Mouse (Mus musculus) lung, embryonic 16.5 days (tissue): ENCODE measurements around the gene Gnas. TPM values are rescaled to one million over a fixed set of nuclear protein-coding genes. Genes with fewer than 3 reads are reported as not detected.
"Not testable (repeated sequence)": the region's sequence is repeated elsewhere in the genome, so short reads cannot be mapped to it uniquely, and the experiment has no call there.

Experiments
- ATAC-seq: fragments of 200-750 bp; cut with Nextera tagmentation; 2 replicates; pipeline ENCODE4 v1.8.0; 2017; ENCODE audit warnings: low read depth, mild to moderate bottlenecking, moderate library complexity
- H3K27ac ChIP-seq: fragments of 300-500 bp; sonication (generic); 2 replicates; pipeline ENCODE4 v1.5.1; 2014; ENCODE audit warnings: mild to moderate bottlenecking, control low read depth, low read length
- H3K27me3 ChIP-seq: fragments of 300-500 bp; sonication (generic); 2 replicates; pipeline ENCODE4 v1.6.1; 2014; ENCODE audit warnings: low read depth, low read length, mixed read lengths; ENCODE audit not compliant: control insufficient read depth, insufficient read depth
- H3K36me3 ChIP-seq: fragments of 300-500 bp; sonication (generic); 2 replicates; pipeline ENCODE4 v1.6.1; 2014; ENCODE audit warnings: low read length; ENCODE audit not compliant: control insufficient read depth, insufficient read depth
- H3K4me1 ChIP-seq: fragments of 300-500 bp; sonication (generic); replicated peaks from 2 replicates; pipeline ENCODE4 v1.6.1; 2014; ENCODE audit warnings: low read length, mixed read lengths; ENCODE audit not compliant: control insufficient read depth, insufficient read depth
- H3K4me2 ChIP-seq: fragments of 300-500 bp; sonication (generic); 2 replicates; pipeline ENCODE4 v1.6.1; 2014; ENCODE audit warnings: low read depth, low read length, control low read depth
- H3K4me3 ChIP-seq: fragments of 300-500 bp; sonication (generic); 2 replicates; pipeline ENCODE4 v1.5.1; 2014; ENCODE audit warnings: mild to moderate bottlenecking, low read length, control low read depth
- H3K9ac ChIP-seq: fragments of 300-500 bp; sonication (generic); 2 replicates; pipeline ENCODE4 v1.6.1; 2014; ENCODE audit warnings: low read length, control low read depth
- H3K9me3 ChIP-seq: fragments of 300-500 bp; sonication (generic); 2 replicates; pipeline ENCODE4 v1.6.1; 2016; ENCODE audit warnings: low read length; ENCODE audit not compliant: control insufficient read depth
- WGBS: fragments of 180-500 bp; shearing (Covaris S2); extraction: QIAGEN DNeasy Blood & Tissue Kit; methylation state at CpG from one replicate; pipeline ENCODE4 v1.1.7; 2014; 5-methylcytosine and 5-hydroxymethylcytosine counted together
- polyA plus RNA-seq: library from polyadenylated mRNA; unstranded; fragments of >200 nt; fragmentation: Nextera tagmentation; extraction: Ambion mirVana; gene quantifications from 2 replicates; pipeline ENCODE4 v1.2.1, GENCODE M21; 2015

The Gnas gene
- polyA plus RNA-seq, 1 experiment from 2014 or later: 1,573 TPM

DNA sequence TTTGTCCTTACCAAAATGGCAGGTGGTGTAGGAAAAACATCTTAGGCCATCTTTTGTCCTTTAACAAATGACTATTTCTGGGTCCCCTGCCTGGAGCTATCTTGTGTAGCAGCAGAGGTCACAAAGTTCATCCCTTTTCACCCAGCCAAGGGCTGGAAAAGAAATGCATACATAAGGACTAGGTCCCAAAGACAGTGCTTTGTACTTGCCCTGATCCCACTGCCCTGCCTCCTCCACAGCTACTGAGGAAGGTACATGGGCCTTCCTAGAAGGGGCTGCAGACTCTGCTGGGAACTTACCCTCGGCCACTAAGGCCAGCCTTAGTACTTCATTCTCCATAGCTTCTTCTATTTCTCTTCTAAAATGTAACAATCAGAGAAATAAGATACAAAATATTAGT lies 27.5 kb downstream of the Gnas start:
- Histone ChIP-seq H3K4me1 (peaks cover 4% of the 10 kb centered on the region; the same call in 1 of the 2 replicates), H3K4me3 (no peak overlapping the region), H3K27me3 (no peaks in the 10 kb centered on the region), H3K9ac (no peak overlapping the region), H3K9me3 (no peaks in the 10 kb centered on the region), H3K27ac (no peak overlapping the region), H3K36me3 (no peaks in the 10 kb centered on the region), H3K4me2 (no peak overlapping the region)
- 57% methylated on average over 1 of the region's 1 CpGs for WGBS
- ATAC-seq: no peak

DNA sequence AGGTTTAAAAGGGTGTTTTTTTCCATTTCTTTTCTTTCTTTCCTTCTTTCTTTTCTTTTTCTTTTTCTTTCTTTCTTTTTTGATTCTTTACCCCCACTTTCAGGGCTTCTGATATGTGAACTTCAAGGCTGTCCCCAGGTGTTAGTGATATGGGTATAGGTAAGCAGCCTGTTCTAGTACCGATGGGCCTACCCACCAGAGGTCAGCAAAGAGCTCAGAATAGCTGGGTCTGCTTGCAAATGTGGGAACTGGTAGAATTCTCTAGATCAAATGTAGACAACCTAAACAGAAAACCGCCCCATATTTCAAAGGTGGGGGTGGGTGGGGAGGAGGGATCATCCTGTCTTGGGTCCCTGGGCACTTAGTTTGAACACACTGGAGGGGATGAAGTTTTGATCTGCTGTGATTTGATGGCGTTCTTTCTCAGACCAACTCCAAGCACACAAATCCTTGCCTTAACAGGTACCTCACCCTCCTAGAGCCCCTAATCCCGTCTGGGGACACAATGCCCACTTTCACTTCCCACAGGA lies 28.1 kb downstream of the Gnas start:
- peak; percentile 83 for ATAC-seq
- Histone ChIP-seq H3K4me2 (0 out of 2 replicates have a peak overlapping the region, but pooled peaks have one; percentile 5), H3K4me3 (no peak overlapping the region), H3K27ac (peak overlapping the region; percentile 62), H3K9ac (no peak overlapping the region), H3K27me3 (no peaks in the 10 kb centered on the region), H3K36me3 (no peaks in the 10 kb centered on the region), H3K4me1 (peaks cover 4% of the 10 kb centered on the region; the same call in 1 of the 2 replicates), H3K9me3 (no peaks in the 10 kb centered on the region)
- 11% methylated on average over 4 of the region's 4 CpGs for WGBS

DNA sequence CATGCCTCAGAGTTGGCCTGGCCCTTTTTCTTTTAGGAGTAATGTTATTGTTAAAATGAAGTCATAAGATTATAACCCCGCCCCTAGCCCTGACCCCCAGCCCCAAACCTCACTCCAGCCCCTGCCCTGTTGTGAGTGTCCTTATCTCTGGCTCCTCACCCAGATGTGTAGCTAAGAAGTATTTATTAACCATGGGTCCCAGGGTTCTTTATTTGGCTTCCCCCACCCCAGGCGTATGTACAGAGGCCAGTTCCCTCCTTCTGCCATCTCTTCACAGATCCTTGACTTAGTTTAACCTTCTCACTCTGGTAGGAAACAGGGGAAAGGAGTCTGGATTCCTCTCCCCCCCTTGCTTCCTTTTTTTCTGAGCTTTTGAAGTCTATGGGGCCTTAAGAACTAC lies 28.5 kb downstream of the Gnas start:
- no peak overlapping the region for H3K9ac ChIP-seq
- WGBS: 50% methylated on average over 2 of the region's 2 CpGs
- H3K27me3 ChIP-seq: no peaks in the 10 kb centered on the region
- H3K4me1 ChIP-seq: peaks cover 4% of the 10 kb centered on the region; the same call in 1 of the 2 replicates
- H3K9me3 ChIP-seq: no peaks in the 10 kb centered on the region
- peak; percentile 80 for ATAC-seq
- no peak overlapping the region for H3K4me3 ChIP-seq
- H3K4me2 ChIP-seq: 0 out of 2 replicates have a peak overlapping the region, but pooled peaks have one; percentile 5
- peak overlapping the region; percentile 62 for H3K27ac ChIP-seq
- no peaks in the 10 kb centered on the region for H3K36me3 ChIP-seq

DNA sequence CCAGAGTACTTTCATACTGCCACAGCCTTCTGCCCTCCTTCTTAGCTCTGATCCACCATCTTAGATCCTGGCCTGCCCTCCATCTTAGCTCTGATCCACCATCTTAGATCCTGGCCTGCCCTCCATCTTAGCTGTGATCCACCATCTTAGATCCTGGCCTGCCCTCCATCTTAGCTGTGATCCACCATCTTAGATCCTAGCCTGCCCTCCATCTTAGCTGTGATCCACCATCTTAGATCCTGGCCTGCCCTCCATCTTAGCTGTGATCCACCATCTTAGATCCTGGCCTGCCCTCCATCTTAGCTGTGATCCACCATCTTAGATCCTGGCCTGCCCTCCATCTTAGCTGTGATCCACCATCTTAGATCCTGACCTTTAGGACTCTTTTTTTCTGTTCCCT lies 31.3 kb downstream of the Gnas start:
- H3K27ac ChIP-seq, ATAC-seq, H3K4me1 ChIP-seq, H3K4me2 ChIP-seq, H3K36me3 ChIP-seq, H3K27me3 ChIP-seq, H3K4me3 ChIP-seq, H3K9me3 ChIP-seq, H3K9ac ChIP-seq: not testable (repeated sequence)

DNA sequence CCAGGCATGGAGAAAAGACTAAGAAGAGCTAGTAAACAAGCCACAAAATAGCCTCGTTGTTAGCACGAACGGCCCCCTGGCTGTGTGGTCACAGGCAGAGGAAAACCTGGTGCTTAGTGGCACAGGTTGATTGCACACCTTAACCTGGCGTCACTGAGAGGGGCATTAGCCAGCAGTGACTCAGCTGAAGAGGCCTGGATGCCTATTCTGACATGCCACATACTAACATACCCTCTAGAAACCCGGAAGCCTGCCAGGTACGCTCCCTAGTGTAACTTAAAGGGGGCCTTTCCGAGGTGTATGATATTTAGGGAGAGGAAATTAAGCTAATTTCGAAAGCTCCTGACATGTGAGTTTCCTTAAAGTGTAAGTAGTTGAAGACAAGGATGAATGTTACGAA lies 32.5 kb downstream of the Gnas start:
- Histone ChIP-seq H3K9ac (no peak overlapping the region), H3K4me1 (peaks cover 6% of the 10 kb centered on the region; the same call in 1 of the 2 replicates), H3K4me3 (no peak overlapping the region), H3K27ac (no peak overlapping the region), H3K4me2 (no peak overlapping the region), H3K9me3 (no peaks in the 10 kb centered on the region), H3K36me3 (no peaks in the 10 kb centered on the region), H3K27me3 (no peaks in the 10 kb centered on the region)
- 77% methylated on average over 9 of the region's 9 CpGs for WGBS
- no peak for ATAC-seq

DNA sequence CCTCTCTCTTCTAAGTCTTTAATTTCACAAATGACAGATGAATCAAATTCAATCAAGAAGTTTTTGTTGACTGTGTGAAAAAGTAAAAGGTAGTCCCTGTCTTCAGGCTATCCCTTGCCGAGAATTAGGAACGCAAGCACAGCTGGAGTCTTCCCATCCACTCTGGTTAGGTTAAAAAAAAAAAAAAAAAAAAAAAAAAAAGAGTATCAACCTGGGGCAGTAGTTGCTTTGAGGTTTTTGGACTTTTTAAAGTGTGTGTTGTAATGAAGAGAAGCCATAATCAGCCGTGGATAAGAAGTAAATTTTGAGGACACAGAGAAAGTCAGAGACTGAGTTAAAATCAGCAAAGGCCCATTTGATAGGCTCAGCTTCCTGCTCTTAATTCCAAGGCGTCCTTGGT lies 41.9 kb downstream of the Gnas start:
- H3K27me3 ChIP-seq: no peaks in the 10 kb centered on the region
- no peak overlapping the region for H3K4me3 ChIP-seq
- H3K27ac ChIP-seq: no peak overlapping the region
- 69% methylated on average over 4 of the region's 4 CpGs for WGBS
- peaks cover 7% of the 10 kb centered on the region; the same call in 1 of the 2 replicates for H3K9me3 ChIP-seq
- H3K36me3 ChIP-seq: no peaks in the 10 kb centered on the region
- peak overlapping the region; percentile 68; the same call in 1 of the 2 replicates for H3K4me2 ChIP-seq
- ATAC-seq: no peak
- H3K4me1 ChIP-seq: peaks cover 5% of the 10 kb centered on the region; the same call in 1 of the 2 replicates
- no peak overlapping the region for H3K9ac ChIP-seq

DNA sequence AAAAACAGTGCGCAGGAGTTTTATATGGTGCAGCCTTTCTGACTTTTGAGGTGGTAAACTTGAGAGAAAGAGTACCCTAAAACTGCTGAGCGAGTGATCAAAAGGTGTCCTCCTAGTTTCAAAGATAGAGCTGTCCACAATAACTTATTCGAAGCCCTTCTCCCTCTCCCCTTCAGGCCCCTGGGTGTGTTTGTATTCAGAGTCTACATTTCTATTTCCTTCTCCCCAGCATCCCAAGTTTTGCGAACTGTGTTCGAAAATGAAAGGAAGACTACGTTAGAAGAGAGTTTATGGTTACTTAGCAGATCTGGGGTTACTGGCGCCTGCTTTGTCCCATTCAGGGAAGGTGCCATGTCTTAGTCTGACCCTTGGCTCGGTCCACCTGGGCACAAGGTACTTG lies 42.4 kb downstream of the Gnas start:
- H3K4me2 ChIP-seq: peak overlapping the region; percentile 68
- no peaks in the 10 kb centered on the region for H3K27me3 ChIP-seq
- H3K27ac ChIP-seq: no peak overlapping the region
- peaks cover 5% of the 10 kb centered on the region; the same call in 1 of the 2 replicates for H3K4me1 ChIP-seq
- H3K36me3 ChIP-seq: no peaks in the 10 kb centered on the region
- H3K9ac ChIP-seq: peak overlapping the region; percentile 100
- H3K4me3 ChIP-seq: peak overlapping the region; percentile 95
- 60% methylated on average over 8 of the region's 8 CpGs for WGBS
- H3K9me3 ChIP-seq: peaks cover 7% of the 10 kb centered on the region; the same call in 1 of the 2 replicates
- ATAC-seq: no peak

DNA sequence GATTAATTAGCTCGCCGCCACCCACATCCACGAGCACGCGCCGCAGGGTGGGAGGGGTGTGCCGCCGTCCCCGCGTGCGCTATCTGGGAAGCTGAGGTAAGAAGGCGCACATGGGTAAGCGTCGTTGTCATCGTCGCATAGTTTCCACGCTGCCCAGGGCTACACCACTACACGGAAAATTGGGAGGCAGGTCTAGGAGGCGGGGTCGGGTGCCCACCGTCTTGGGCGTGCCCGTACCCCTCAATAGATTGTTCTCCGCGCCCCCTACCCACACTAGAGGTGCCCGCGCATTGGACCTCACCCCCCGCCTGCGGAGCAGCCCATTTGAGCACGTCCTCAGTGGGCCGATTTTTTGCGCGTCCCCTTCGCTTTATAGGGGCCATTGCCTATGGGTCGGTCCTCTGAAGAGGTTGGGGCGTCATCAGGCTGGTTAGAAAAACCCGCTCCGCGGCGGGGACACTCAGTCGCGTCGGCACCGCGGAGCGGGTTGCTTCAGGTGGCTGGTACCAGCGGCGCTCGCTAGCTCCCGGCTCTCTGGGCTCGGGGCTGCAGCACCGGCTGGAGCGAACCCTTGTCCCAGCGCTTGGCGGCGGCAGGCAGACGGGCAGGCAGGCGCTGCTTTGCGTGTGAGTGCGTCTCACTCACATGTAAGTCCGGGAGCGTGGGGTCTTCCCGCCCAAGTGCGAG lies 43.3 kb downstream of the Gnas start:
- peak overlapping the region; percentile 95 for H3K4me3 ChIP-seq
- no peaks in the 10 kb centered on the region for H3K27me3 ChIP-seq
- peaks cover 7% of the 10 kb centered on the region; the same call in 1 of the 2 replicates for H3K9me3 ChIP-seq
- peak; percentile 46 for ATAC-seq
- peak overlapping the region; percentile 61 for H3K27ac ChIP-seq
- 45% methylated on average over 64 of the region's 64 CpGs for WGBS
- H3K36me3 ChIP-seq: no peaks in the 10 kb centered on the region
- peaks cover 10% of the 10 kb centered on the region for H3K4me1 ChIP-seq
- H3K9ac ChIP-seq: peak overlapping the region; percentile 100
- H3K4me2 ChIP-seq: peak overlapping the region; percentile 68

DNA sequence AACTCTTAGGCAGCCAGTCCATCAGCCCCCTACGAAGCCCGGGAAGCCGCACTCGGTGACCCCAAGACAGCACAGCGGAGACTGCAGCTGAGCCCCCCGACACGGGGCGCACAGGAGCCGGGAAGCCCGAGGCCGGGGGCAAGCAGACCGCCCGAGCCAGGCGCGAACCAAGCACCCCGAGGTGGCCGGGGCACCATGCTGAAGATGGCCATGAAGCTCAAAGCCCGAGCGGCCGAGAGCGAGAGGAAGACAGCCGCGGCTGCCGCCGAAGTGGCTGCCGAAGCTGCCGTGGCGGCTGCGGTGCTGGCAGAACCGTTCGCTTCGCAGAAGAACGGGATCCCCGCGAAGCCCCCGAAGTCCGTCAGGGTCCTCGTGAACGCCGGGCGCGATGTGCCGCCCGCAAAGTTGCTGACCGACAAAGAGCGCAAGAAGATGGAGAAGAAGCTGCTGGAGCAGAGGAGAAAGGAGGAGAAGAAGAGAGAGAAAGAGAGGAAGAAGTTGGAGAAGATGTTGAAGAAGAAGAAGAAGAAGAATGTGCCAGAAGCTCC lies 44.3 kb downstream of the Gnas start:
- Histone ChIP-seq H3K4me1 (peaks cover 20% of the 10 kb centered on the region), H3K27me3 (no peaks in the 10 kb centered on the region), H3K4me2 (peak overlapping the region; percentile 68), H3K36me3 (no peaks in the 10 kb centered on the region), H3K27ac (peak overlapping the region; percentile 100), H3K9ac (peak overlapping the region; percentile 100), H3K4me3 (peak overlapping the region; percentile 95), H3K9me3 (peaks cover 7% of the 10 kb centered on the region; the same call in 1 of the 2 replicates)
- 39% methylated on average over 46 of the region's 46 CpGs for WGBS
- no peak for ATAC-seq
